Mouse (Mus musculus) ZHBTc4 (cell line): ENCODE measurements around the gene Atg4a-ps.

Source experiments
- DNase-seq: peaks from one replicate; pipeline ENCODE4 v3.0.0-alpha.2; 2011; ENCODE audit warnings: low read depth, low spot score

Atg4a-ps gene

GRCm38 (mm10) chr3:103627661-103628060, 18.2 kb downstream of the Atg4a-ps start:
- DNase-seq, result no peak

GRCm38 (mm10) chr3:103626481-103626880, 19.4 kb downstream of the Atg4a-ps start:
- DNase-seq, result peak; percentile 51

DNA sequence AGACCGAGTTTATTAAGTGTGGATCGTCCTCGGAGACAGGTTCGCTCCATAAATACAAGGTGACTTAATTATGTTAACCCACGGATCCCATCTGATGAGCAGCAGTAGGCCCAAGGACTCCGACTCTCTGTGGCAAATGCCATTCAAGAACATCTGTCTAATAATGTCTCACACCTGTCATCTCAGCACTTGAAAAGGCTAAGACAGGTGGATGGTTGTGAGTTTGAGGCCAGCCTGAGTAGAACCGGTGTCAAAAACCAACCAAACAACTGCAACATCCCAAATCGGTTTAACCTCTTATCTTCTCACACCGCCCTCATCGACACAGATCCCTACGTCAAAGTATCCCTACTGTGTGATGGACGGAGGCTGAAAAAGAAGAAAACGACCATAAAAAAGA, 20.7 kb downstream of the Atg4a-ps start:
- DNase-seq, result no peak

DNA sequence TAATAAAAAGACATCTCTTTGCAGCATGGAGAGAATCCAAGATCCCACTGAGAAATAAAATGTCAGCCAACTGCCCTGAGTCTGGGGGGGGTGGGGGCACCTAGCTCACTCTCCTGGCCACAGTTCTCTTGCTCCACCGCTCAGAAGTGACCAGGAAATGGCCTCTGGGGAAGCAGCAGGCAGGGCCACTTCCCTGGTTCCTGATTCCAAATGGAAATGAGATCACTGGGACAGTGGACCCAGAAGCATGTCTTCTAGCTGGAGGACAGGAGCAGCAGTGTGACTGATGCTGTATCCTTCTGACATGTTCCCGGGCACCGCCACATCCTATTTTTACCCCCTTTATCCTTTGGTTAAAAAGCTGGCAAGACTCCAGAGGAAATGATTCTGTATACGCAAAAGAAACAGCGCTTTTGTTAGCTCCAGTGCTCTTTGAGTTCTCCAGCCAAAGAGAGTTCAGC, 21.2 kb downstream of the Atg4a-ps start:
- DNase-seq, result no peak

DNA sequence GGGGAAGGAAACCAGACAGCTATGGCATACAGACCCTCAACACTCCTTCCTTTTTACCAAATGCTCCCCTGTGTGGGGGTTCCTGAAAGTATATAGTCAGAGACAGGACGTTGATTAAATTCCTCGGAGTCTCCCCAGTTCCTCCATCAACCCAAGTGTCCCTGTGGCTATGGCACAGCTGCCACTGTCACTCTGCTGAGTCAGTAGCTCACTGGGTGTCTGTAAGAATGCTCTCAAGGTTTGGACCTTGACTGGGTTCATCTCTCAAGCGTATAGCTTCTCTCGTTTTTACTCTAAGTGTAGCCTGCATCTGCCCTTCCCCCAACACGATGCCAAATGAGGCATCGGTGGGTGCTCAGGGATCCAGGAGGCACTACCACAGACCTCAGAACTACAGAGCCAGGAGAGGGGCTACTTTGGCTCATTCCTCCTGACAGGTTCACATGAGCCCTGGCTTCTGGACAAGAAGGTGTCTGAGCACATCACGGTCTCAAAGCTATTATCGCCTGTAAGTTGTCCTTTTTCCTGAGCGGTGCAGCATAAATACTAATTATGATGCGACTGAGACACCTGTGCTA, 21.9 kb downstream of the Atg4a-ps start:
- DNase-seq, result no peak

DNA sequence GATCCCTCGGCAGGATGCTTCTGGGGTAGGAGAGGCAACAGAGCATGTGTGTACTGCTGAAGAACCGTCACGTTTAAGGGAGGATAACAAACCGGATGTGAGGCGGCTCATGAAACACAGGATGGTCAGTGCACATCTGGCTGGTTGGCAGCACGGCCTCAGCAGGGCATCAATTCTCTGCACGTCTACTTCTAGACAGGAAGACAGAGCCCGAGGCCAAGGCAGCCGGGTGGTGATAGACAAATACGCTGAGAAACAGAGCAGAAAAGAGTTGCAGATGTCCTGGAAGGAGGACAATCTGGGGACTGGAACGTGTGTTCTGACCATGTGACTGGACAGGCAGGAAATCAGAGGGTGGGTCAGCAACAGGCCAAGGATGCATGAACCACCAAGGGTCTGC, 25.8 kb downstream of the Atg4a-ps start:
- no peak for DNase-seq

GRCm38 (mm10) chr3:103616981-103617380, 28.9 kb downstream of the Atg4a-ps start:
- no peak for DNase-seq

DNA sequence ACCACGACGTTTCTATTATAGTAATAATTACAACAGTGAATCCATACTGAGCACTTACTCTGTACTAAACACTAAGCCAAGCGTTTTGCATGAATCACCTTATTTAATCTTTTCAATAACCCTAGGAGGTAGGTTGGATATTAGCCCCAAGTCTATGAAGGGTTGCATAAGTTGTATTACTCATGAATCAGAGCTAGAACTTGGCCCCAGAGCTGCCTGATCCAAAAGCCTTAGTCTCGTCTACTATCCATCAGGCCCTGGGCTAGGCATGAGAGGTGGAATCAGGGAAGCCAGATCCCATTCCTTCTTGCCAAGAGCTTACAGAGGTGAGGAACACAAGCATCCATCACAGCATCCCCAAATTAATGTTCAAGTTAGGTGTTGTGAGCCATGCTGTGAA, 30.2 kb downstream of the Atg4a-ps start:
- no peak for DNase-seq

- no peak for DNase-seq
Observed at GRCm38 (mm10) chr3:103612636-103613355, 33.1 kb downstream of the Atg4a-ps start.

GRCm38 (mm10) chr3:103610231-103610630, 35.6 kb downstream of the Atg4a-ps start:
- no peak for DNase-seq

GRCm38 (mm10) chr3:103606660-103607595, 38.9 kb downstream of the Atg4a-ps start:
- DNase-seq, result no peak

GRCm38 (mm10) chr3:103606045-103606597, 39.7 kb downstream of the Atg4a-ps start:
- no peak for DNase-seq

- no peak for DNase-seq
Observed at GRCm38 (mm10) chr3:103601561-103601960, 44.3 kb downstream of the Atg4a-ps start.

- DNase-seq, result peak; percentile 8
Observed at GRCm38 (mm10) chr3:103601011-103601410, 44.9 kb downstream of the Atg4a-ps start.

GRCm38 (mm10) chr3:103597586-103597985, 48.3 kb downstream of the Atg4a-ps start:
- no peak for DNase-seq

DNA sequence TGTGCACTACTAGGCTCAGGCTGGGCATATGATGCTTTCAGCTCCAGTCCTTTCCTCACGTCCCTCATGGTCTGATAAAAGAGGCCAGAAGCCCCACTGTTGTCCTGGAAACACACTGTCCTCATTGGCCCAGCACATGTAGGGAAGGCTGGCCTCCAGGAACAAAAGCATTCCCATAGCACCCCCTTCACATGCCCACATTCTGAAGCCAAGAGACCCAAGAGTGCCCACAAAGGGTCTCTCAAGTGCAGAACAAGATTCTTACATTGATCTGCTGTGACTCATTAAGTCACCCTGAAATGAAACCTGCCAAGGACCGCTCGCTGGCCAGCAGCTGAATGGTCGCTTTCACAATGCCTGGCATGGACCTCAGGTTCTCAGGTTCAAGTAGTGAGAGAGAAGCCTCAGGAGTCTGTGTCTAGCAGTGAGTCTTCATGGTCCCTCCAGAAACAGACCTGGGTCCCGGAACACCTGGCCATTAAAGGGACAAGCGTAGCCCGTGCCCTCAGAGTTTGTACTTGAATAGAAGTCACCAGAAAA, 50.5 kb downstream of the Atg4a-ps start:
- no peak for DNase-seq
